Mouse (Mus musculus): ENCODE data around the gene Mapkap1.

GRCm38 (mm10) chr2:34560146-34560545, 153.6 kb downstream of the Mapkap1 start:
- no peak for TF ChIP-seq ZMIZ1 (IDR thresholded peaks at IDR 0.05; ENCODE audit: low read depth, low read length)
- no peak for TF ChIP-seq MAX (IDR thresholded peaks at IDR 0.05; ENCODE audit: low read length)
- no peak for TF ChIP-seq CTCF (conservative IDR thresholded peaks at IDR 0.05 in 1 of 2, IDR thresholded peaks at IDR 0.05 in 1 of 2; ENCODE audit: low read depth in 2 of 2, low read length in 2 of 2)
- no peak for TF ChIP-seq ZC3H11A (IDR thresholded peaks at IDR 0.05; ENCODE audit: low read depth, low read length)
- no peak for TF ChIP-seq KAT2A (IDR thresholded peaks at IDR 0.05; ENCODE audit: insufficient replicate concordance, low read length)
- TF ChIP-seq EP300 (IDR thresholded peaks at IDR 0.05; ENCODE audit: low read length) = no peak
- TF ChIP-seq POLR2A (IDR thresholded peaks at IDR 0.05; ENCODE audit: low read depth, low read length) = no peak
- TF ChIP-seq E2F4 (IDR thresholded peaks at IDR 0.05; ENCODE audit: insufficient replicate concordance, low read depth, low read length) = no peak
- TF ChIP-seq USF1 (IDR thresholded peaks at IDR 0.05; ENCODE audit: low read depth, low read length) = no peak
- TF ChIP-seq MYC (IDR thresholded peaks at IDR 0.05; ENCODE audit: low read depth, low read length) = no peak
- TF ChIP-seq ZKSCAN1 (IDR thresholded peaks at IDR 0.05; ENCODE audit: borderline replicate concordance, low read depth, low read length) = no peak
- TF ChIP-seq HCFC1 (IDR thresholded peaks at IDR 0.05; ENCODE audit: low read depth, low read length) = no peak
- TF ChIP-seq RAD21 (IDR thresholded peaks at IDR 0.05; ENCODE audit: low read depth, low read length) = no peak
- no peak for TF ChIP-seq UBTF (IDR thresholded peaks at IDR 0.05; ENCODE audit: low read depth, low read length)

Measured in CH12.LX (cell line).